In the genomic region with DNA sequence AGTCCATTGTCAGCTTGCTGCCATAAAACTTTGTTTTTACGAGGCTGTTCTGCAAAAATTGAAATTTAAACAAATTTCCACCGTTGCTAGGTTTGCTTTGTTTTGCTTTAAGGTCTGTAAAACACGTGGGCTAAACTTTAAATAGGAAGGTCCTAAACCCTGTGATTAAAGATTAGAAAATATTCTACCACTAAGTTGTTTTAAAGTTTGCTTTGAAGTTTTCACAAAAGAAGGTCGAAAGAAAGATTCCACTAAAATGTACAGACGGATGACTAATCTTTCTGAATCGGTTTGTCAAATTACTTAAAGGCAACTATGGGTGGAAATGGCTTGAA, we compare ENCODE assay signal across 8 mouse cellular contexts. TPM values are rescaled to one million over a fixed set of nuclear protein-coding genes. Genes with fewer than 3 reads are reported as not detected.
A peak's percentile ranks its signal among the peaks of the same experiment; 100 is the strongest.
DNase-seq lines count a peak whose midpoint lies in the region; ATAC-seq lines count a peak whose summit lies in the region.

A gene (plus strand): TSS at position 288 of the 335 bp plus-strand sequence.

- H3K4me1 ChIP-seq in heart, embryonic 10.5 days, result peaks cover 6% of the 10 kb centered on the region; the same call in 1 of the 2 replicates

- DNase-seq in heart, embryonic 10.5 days (ENCODE audit: low spot score), result no peak
- DNase-seq in heart, adult 11 months, result no peak
- no peak for DNase-seq in thymus, postnatal 0 days (ENCODE audit: low spot score)
- DNase-seq in thymus, postnatal 36 days, result no peak
- DNase-seq in cerebellum, adult 11 months, result no peak

- WGBS in heart, embryonic 10.5 days, result 2% methylated on average over 6 of the region's 6 CpGs

- no peak for ATAC-seq in hematopoietic stem cell, adult 5-6 weeks (replicated peaks in 1 of 2; ENCODE audit: insufficient read depth in 1 of 2, low FRiP score in 2 of 2, low TSS enrichment in 1 of 2, low read depth in 1 of 2, poor library complexity in 2 of 2, severe bottlenecking in 2 of 2)
- ATAC-seq in megakaryocyte, adult 5-6 weeks (ENCODE audit: poor library complexity, severe bottlenecking), result no peak
- no peak for ATAC-seq in cerebellum, adult (ENCODE audit: insufficient number of reproducible peaks, low FRiP score, low TSS enrichment)

- H3K36me3 ChIP-seq in heart, embryonic 10.5 days, result peaks cover 8% of the 10 kb centered on the region; the same call in 1 of the 2 replicates

- H3K9me3 ChIP-seq in heart, embryonic 10.5 days, result no peaks in the 10 kb centered on the region

- peak within 1 kb of the TSS; percentile 94 for H3K27ac ChIP-seq in heart, embryonic 10.5 days

- peak within 1 kb of the TSS; percentile 80 for H3K4me3 ChIP-seq in heart, embryonic 10.5 days

- no peaks in the 10 kb centered on the region for H3K27me3 ChIP-seq in heart, embryonic 10.5 days (ENCODE audit: insufficient read depth, poor library complexity, severe bottlenecking)

RNA-seq across cellular contexts. Expression of the gene that starts here (rescaled TPM):
- 108 and 192 TPM in 2 replicates for polyA plus RNA-seq in heart, embryonic 10.5 days (2016; fragmentation: Nextera tagmentation; extraction: Ambion mirVana)
- polyA plus RNA-seq in thymus, postnatal 0 days (2015; fragmentation: Nextera tagmentation; extraction: Ambion mirVana), result 169 and 194 TPM in 2 replicates
- total RNA-seq in hematopoietic stem cell, adult 5-6 weeks (2017), result 515 and 534 TPM in 2 replicates
- 469 and 474 TPM in 2 replicates for total RNA-seq in megakaryocyte, adult 5-6 weeks (2015)
- 421 and 545 TPM in 2 replicates for total RNA-seq in megakaryocyte, adult 5-6 weeks (2017)
